Mouse (Mus musculus): ENCODE measurements around the gene Aacs. TPM values are rescaled to one million over a fixed set of nuclear protein-coding genes. Genes with fewer than 3 reads are reported as not detected.

Aacs gene
- polyA plus RNA-seq, 1 experiment from 2014 or later: 36.8 TPM

DNA sequence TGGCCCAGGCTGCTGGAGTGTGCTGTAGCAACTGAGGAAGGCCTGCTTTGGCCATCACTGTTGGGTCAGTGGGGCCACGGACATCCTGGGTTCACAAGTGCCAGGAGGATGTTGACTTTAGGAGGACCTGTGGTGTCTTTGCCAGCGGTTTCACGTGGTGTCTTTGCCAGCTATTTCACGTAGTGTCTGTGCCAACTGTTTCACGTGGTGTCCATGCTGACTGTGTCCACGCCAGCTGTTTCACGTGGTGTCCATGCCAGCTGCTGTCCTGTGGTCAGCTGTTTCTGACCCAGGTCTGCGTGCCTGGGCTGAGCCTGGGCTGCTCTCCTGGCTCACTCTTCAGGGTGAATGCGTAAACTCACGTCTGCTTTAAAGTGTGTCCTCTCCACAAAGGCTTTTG, 20.0 kb downstream of the Aacs start:
- ATAC-seq (ENCODE audit: insufficient number of reproducible peaks, insufficient read depth, low FRiP score, low TSS enrichment, low read depth): no peak
- Histone ChIP-seq H3K4me2 (no peak overlapping the region), H3K27ac (no peak overlapping the region), H3K4me3 (no peak overlapping the region), H3K4me1 (no peaks in the 10 kb centered on the region), H3K27me3 (no peaks in the 10 kb centered on the region), H3K36me3 (peaks cover 61% of the 10 kb centered on the region), H3K9me3 (no peaks in the 10 kb centered on the region), H3K9ac (no peak overlapping the region)
- WGBS: 92% methylated on average over 10 of the region's 10 CpGs

DNA sequence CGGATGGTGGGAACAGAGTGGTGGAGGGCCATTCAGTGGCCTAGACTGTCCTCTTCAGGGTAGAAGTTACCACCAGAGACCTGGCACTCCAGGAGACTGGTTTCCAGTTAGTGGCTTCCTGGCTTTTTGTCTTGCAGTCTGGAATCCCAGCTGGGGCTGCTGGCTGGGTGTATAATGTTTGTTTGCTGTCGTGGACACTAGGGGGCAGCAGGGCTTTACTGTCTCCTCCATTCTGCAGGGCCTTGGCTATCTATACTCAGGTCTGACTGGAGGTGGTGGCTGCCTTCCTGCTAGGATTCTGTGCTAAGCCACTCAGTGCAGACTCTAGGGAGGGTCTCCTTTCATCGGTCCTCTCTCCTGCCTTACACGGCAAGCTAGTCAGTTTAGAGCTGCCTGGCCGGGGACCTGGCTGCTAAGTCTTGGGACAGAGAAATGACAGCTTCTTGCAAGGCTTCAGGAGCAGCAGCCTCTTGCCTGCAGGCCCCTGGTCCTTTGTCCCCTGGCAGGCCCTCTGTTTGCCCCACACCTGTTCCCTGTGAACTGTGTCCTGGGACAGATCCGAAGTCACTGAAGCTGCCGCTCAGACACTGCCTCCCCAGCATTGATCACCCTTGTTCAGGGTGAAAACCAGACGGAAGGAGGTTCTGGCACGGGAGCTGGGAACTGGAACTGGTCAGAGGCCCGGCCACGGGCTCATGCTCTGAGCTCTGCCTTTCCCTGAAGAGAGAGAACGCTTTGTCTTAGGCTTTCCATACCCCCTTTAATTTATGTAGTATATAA, 22.4 kb downstream of the Aacs start:
- Histone ChIP-seq H3K36me3 (peaks cover 53% of the 10 kb centered on the region), H3K9me3 (no peaks in the 10 kb centered on the region), H3K9ac (0 out of 2 replicates have a peak overlapping the region, but pooled peaks have one; percentile 27), H3K4me1 (0 out of 2 replicates have a peak, but pooled peaks cover 2% of the 10 kb centered on the region), H3K27me3 (no peaks in the 10 kb centered on the region), H3K27ac (no peak overlapping the region), H3K4me2 (no peak overlapping the region), H3K4me3 (no peak overlapping the region)
- no peak for ATAC-seq (ENCODE audit: insufficient number of reproducible peaks, insufficient read depth, low FRiP score, low TSS enrichment, low read depth)
- WGBS: 64% methylated on average over 12 of the region's 12 CpGs

DNA sequence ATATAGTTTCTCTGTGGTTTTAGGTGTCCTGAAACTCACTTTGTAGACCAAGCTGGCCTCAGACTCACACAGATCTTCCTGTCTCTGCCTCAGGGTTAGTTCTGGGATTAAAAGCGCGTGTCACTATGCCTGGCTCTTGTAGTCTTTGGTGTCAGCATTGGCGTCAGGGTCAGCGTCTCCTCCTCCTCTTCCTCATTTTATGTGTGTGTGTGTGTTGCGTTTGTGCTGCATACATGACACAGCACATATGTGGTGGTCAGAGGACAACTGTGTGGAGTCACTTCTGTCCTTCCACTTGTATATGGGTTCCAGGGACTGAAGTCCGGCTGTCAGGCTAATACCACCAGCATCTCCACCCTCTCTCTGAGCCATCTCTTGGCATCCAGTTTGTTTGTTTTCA, 25.9 kb downstream of the Aacs start:
- H3K9ac ChIP-seq: no peak overlapping the region
- no peak overlapping the region for H3K27ac ChIP-seq
- no peak overlapping the region for H3K4me2 ChIP-seq
- no peak overlapping the region for H3K4me3 ChIP-seq
- H3K4me1 ChIP-seq: 0 out of 2 replicates have a peak, but pooled peaks cover 2% of the 10 kb centered on the region
- no peak for ATAC-seq (ENCODE audit: insufficient number of reproducible peaks, insufficient read depth, low FRiP score, low TSS enrichment, low read depth)
- 89% methylated on average over 6 of the region's 6 CpGs for WGBS
- H3K36me3 ChIP-seq: peaks cover 58% of the 10 kb centered on the region
- no peaks in the 10 kb centered on the region for H3K9me3 ChIP-seq
- H3K27me3 ChIP-seq: no peaks in the 10 kb centered on the region

DNA sequence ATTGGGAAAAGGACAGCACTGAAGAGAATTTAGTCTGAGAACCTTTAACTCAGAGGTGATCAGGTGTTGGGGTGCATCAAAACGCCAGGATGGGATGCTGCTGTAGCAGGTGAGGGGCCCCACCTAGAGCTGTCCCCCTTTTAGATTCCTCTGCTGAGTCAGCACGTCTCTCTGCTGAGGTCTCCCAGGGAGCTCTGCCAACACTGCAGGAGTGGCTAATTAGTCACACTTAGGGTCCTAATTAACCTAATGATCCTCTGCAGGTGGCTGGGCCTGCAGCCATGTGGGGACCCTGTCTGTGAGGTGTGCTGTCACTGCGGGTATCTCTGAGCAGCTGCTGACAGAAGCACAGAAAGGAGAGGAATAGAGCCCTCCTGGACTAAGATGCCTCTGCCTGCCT, 26.6 kb downstream of the Aacs start:
- 28% methylated on average over 3 of the region's 3 CpGs for WGBS
- Histone ChIP-seq H3K4me1 (0 out of 2 replicates have a peak, but pooled peaks cover 2% of the 10 kb centered on the region), H3K36me3 (peaks cover 62% of the 10 kb centered on the region), H3K9ac (no peak overlapping the region), H3K4me2 (no peak overlapping the region), H3K27ac (no peak overlapping the region), H3K9me3 (no peaks in the 10 kb centered on the region), H3K27me3 (no peaks in the 10 kb centered on the region), H3K4me3 (no peak overlapping the region)
- ATAC-seq (ENCODE audit: insufficient number of reproducible peaks, insufficient read depth, low FRiP score, low TSS enrichment, low read depth): no peak

DNA sequence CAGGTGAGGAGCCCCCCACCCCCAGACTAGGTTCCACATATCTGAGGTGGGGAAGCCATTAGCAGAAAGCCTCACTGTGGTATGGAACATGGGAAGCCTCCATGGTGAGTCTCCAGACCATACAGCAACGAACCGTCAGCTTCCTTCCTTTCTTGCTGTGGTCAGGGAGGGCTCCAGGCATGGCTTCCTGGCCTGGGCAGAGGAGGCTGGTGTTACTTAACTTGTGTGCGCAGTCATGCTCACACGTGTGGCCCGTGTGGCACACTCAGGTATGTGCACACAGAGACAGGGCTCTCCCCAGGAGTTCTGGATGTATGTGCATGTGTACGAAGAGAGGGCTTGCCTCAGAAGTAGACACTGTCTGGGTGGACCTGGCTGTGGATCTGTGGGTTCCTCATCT, 28.0 kb downstream of the Aacs start:
- Histone ChIP-seq H3K9ac (no peak overlapping the region), H3K36me3 (peaks cover 74% of the 10 kb centered on the region), H3K4me3 (no peak overlapping the region), H3K4me2 (no peak overlapping the region), H3K27ac (no peak overlapping the region), H3K27me3 (no peaks in the 10 kb centered on the region), H3K4me1 (0 out of 2 replicates have a peak, but pooled peaks cover 2% of the 10 kb centered on the region), H3K9me3 (no peaks in the 10 kb centered on the region)
- 95% methylated on average over 6 of the region's 6 CpGs for WGBS
- ATAC-seq (ENCODE audit: insufficient number of reproducible peaks, insufficient read depth, low FRiP score, low TSS enrichment, low read depth): no peak

DNA sequence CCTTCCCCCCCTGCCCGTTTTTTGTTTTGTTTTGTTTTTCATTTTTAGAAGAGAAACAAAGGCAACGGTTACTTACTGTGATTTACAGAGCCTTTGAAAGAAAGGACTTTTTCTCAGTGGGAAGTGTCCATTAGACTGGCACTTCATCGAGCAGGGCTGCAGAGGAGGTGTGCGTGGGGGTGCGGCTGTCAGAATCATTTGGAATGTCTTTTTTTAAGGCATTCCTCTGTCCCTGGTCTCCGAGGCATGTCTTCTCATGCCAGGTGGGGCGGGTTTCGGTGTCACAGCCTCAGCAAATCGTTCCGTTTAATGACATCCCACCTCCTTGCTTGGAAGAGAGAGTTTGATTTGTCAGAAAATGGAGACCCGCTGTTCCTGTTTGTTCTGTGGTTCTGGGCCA, 29.1 kb downstream of the Aacs start:
- Histone ChIP-seq H3K9me3 (no peaks in the 10 kb centered on the region), H3K4me2 (no peak overlapping the region), H3K4me1 (0 out of 2 replicates have a peak, but pooled peaks cover 2% of the 10 kb centered on the region), H3K9ac (no peak overlapping the region), H3K27me3 (no peaks in the 10 kb centered on the region), H3K4me3 (no peak overlapping the region), H3K36me3 (peaks cover 77% of the 10 kb centered on the region), H3K27ac (no peak overlapping the region)
- ATAC-seq (ENCODE audit: insufficient number of reproducible peaks, insufficient read depth, low FRiP score, low TSS enrichment, low read depth): no peak
- 71% methylated on average over 11 of the region's 11 CpGs for WGBS

DNA sequence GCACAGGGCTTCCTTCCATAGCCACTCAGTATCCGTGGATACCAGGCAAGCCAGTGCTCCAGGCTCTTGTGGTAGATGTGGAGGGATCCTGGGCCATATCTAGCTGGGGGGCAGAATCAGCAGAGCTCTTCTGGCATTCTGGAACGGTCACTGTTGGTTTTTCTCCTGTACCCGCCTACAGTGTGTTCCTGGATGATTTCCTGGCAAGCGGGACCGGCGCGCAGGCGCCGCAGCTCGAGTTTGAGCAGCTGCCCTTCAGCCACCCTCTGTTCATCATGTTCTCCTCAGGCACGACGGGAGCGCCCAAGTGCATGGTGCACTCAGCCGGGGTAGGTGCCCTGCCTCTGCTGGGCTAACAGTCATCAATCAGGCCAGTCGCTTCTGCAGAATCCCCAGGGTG, 30.4 kb downstream of the Aacs start:
- no peaks in the 10 kb centered on the region for H3K27me3 ChIP-seq
- H3K4me1 ChIP-seq: 0 out of 2 replicates have a peak, but pooled peaks cover 2% of the 10 kb centered on the region
- no peak overlapping the region for H3K27ac ChIP-seq
- no peak overlapping the region for H3K4me2 ChIP-seq
- peaks cover 77% of the 10 kb centered on the region for H3K36me3 ChIP-seq
- no peaks in the 10 kb centered on the region for H3K9me3 ChIP-seq
- no peak overlapping the region for H3K9ac ChIP-seq
- no peak for ATAC-seq (ENCODE audit: insufficient number of reproducible peaks, insufficient read depth, low FRiP score, low TSS enrichment, low read depth)
- 89% methylated on average over 15 of the region's 15 CpGs for WGBS
- no peak overlapping the region for H3K4me3 ChIP-seq

DNA sequence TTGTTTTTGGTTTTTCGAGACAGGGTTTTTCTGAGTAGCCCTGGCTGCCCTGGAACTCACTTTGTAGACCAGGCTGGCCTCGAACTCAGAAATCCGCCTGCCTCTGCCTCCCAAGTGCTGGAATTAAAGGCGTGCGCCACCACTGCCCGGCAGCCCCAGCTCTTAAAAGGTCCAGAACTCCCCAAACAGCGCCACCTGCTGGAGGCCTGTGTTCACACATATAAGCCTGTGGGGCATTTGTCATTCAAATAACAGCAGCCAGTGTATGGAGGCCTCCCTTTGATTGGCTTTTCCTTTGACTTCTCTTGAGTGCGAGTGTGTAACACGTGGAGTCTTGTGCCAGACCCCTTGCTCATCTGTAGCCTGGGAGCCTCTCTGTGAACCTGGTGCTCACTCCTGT, 32.0 kb downstream of the Aacs start:
- H3K4me3 ChIP-seq: no peak overlapping the region
- no peaks in the 10 kb centered on the region for H3K27me3 ChIP-seq
- H3K4me2 ChIP-seq: no peak overlapping the region
- no peak for ATAC-seq (ENCODE audit: insufficient number of reproducible peaks, insufficient read depth, low FRiP score, low TSS enrichment, low read depth)
- WGBS: 90% methylated on average over 9 of the region's 9 CpGs
- peaks cover 86% of the 10 kb centered on the region for H3K36me3 ChIP-seq
- H3K9me3 ChIP-seq: no peaks in the 10 kb centered on the region
- H3K4me1 ChIP-seq: no peaks in the 10 kb centered on the region
- H3K9ac ChIP-seq: no peak overlapping the region
- H3K27ac ChIP-seq: no peak overlapping the region

DNA sequence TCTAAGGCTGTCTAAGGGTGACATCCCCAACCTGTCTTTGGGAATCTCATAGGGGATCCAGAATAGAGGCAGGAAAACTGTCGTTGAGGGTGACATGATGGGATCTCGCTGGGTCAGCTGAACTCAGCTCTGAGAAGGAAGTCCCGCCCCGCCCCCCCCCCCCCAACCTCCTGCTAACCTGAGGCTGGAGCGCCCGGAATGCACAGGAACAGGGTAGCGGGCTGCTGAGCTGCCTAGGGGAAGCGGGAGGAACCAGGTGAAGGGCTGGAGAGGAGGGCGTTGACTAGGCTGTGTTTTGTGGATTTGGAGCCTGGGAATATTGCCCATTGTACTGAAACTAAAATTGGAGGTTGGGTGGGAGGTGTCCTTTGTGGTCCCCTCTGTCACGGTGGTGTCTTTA, 32.4 kb downstream of the Aacs start:
- H3K4me1 ChIP-seq: no peaks in the 10 kb centered on the region
- H3K27ac ChIP-seq: no peak overlapping the region
- no peak overlapping the region for H3K4me3 ChIP-seq
- no peak overlapping the region for H3K9ac ChIP-seq
- H3K9me3 ChIP-seq: no peaks in the 10 kb centered on the region
- peaks cover 86% of the 10 kb centered on the region for H3K36me3 ChIP-seq
- ATAC-seq (ENCODE audit: insufficient number of reproducible peaks, insufficient read depth, low FRiP score, low TSS enrichment, low read depth): no peak
- H3K4me2 ChIP-seq: no peak overlapping the region
- H3K27me3 ChIP-seq: no peaks in the 10 kb centered on the region
- WGBS: 91% methylated on average over 10 of the region's 10 CpGs

DNA sequence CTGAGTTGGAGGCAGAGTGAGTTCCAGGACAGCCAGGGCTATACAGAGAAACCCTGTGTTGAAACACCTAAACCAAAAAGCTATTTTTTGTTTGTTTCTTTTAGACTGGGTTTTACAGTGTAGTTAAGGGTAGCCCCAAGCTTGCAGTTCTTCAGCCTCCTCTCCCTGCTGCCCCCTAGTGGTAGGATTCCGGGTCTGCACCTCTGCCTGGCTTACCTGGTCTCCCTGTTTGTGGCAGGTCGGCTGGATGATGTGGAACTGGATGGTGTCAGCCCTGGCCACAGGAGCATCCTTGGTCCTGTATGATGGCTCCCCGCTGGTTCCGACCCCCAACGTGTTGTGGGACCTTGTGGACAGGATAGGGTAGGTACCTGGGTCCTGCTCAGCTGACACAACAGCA, 33.9 kb downstream of the Aacs start:
- Histone ChIP-seq H3K36me3 (peaks cover 87% of the 10 kb centered on the region), H3K4me1 (no peaks in the 10 kb centered on the region), H3K4me3 (no peak overlapping the region), H3K9me3 (no peaks in the 10 kb centered on the region), H3K27me3 (no peaks in the 10 kb centered on the region), H3K4me2 (no peak overlapping the region), H3K9ac (no peak overlapping the region), H3K27ac (no peak overlapping the region)
- ATAC-seq (ENCODE audit: insufficient number of reproducible peaks, insufficient read depth, low FRiP score, low TSS enrichment, low read depth): no peak
- 57% methylated on average over 5 of the region's 5 CpGs for WGBS

DNA sequence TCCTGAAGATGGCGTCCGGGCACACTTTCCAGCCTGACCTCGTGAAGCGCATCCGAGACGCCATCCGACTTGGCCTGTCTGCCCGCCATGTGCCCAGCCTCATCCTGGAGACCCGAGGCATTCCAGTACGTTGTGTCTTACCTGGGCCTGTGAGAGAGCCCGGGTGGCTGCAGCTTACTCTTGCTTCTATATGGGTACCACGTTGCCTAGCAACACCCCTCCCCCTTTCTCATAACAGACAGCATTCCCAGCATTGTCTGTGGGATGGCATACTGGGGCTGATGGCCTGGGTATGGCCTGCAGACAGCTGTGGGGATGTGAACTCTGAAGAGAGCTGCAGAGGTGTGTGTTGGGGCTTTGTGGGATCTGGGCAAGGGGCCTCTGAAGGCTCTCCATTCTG, 39.4 kb downstream of the Aacs start:
- H3K9ac ChIP-seq: no peak overlapping the region
- no peaks in the 10 kb centered on the region for H3K27me3 ChIP-seq
- no peak for ATAC-seq (ENCODE audit: insufficient number of reproducible peaks, insufficient read depth, low FRiP score, low TSS enrichment, low read depth)
- no peak overlapping the region for H3K27ac ChIP-seq
- H3K4me2 ChIP-seq: no peak overlapping the region
- no peaks in the 10 kb centered on the region for H3K4me1 ChIP-seq
- H3K9me3 ChIP-seq: no peaks in the 10 kb centered on the region
- H3K4me3 ChIP-seq: no peak overlapping the region
- peaks cover 79% of the 10 kb centered on the region for H3K36me3 ChIP-seq
- WGBS: 87% methylated on average over 12 of the region's 12 CpGs

DNA sequence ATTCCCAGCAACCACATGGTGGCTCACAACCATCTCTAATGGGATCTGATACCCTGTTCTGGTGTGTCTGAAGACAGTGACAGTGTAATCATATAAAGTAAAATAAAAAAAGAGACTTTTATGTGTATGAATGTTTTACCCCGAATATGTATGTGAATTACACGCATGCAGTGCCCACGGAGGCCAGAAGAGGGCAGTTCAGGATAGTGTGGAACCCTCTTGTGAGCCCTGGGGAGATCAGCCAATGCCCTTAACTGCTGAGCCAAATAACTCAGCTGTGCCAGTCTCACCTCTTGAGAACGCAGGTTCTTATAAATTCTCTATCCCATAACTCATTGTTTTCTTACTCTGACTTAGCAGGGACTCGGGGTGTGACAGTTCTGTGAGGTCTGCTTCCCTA, 43.0 kb downstream of the Aacs start:
- no peak overlapping the region for H3K27ac ChIP-seq
- H3K9me3 ChIP-seq: no peaks in the 10 kb centered on the region
- ATAC-seq (ENCODE audit: insufficient number of reproducible peaks, insufficient read depth, low FRiP score, low TSS enrichment, low read depth): no peak
- no peaks in the 10 kb centered on the region for H3K4me1 ChIP-seq
- no peak overlapping the region for H3K4me2 ChIP-seq
- 70% methylated on average over 5 of the region's 5 CpGs for WGBS
- H3K27me3 ChIP-seq: no peaks in the 10 kb centered on the region
- no peak overlapping the region for H3K4me3 ChIP-seq
- peaks cover 49% of the 10 kb centered on the region for H3K36me3 ChIP-seq
- H3K9ac ChIP-seq: no peak overlapping the region
